Mouse (Mus musculus) MEL (cell line): ENCODE data around the gene Pakap. TPM values are rescaled to one million over a fixed set of nuclear protein-coding genes. Genes with fewer than 3 reads are reported as not detected.

ENCODE experiments used
- DNase-seq: peaks from one replicate; pipeline ENCODE4 v3.0.0; 2011; ENCODE audit warnings: low read depth, low spot score
- H3K27ac ChIP-seq: 2 replicates; pipeline ENCODE4 v1.5.1; 2012; ENCODE audit warnings: low read depth, mild to moderate bottlenecking, control low read depth, low read length, moderate library complexity; ENCODE audit not compliant: control insufficient read depth
- H3K27me3 ChIP-seq, 2 experiments: fragments of 150-350 bp in 1 of 2; sonication (generic) in 1 of 2; 2 replicates each; pipeline ENCODE4 v1.6.1; 2012; ENCODE audit warnings: low read length in 2 of 2, mild to moderate bottlenecking in 2 of 2, improper control_type of control experiment in 1 of 2, moderate library complexity in 1 of 2; ENCODE audit not compliant: insufficient read depth in 2 of 2, control insufficient read depth in 1 of 2
- H3K36me3 ChIP-seq, 2 experiments: 2 replicates each; pipeline ENCODE4 v1.6.1; 2012 to 2014; ENCODE audit warnings: low read length in 2 of 2, improper control_type of control experiment in 1 of 2, inconsistent platforms in 1 of 2, mild to moderate bottlenecking in 1 of 2; ENCODE audit not compliant: insufficient read depth in 2 of 2, control insufficient read depth in 1 of 2
- H3K4me1 ChIP-seq, 2 experiments: fragments of 150-350 bp in 1 of 2; sonication (generic) in 1 of 2; 2 replicates each; pipeline ENCODE4 v1.6.1; 2012; ENCODE audit warnings: low read length in 2 of 2, improper control_type of control experiment in 1 of 2, mild to moderate bottlenecking in 1 of 2; ENCODE audit not compliant: insufficient read depth in 2 of 2, control insufficient read depth in 1 of 2
- H3K4me3 ChIP-seq, 2 experiments: fragments of 150-350 bp in 1 of 2; sonication (generic) in 1 of 2; 2 replicates each; pipeline ENCODE4 v1.5.1; 2012; ENCODE audit warnings: low read depth in 2 of 2, low read length in 2 of 2, mild to moderate bottlenecking in 2 of 2, moderate library complexity in 2 of 2, control low read depth in 1 of 2, improper control_type of control experiment in 1 of 2; ENCODE audit not compliant: control insufficient read depth in 1 of 2, insufficient read depth in 1 of 2
- H3K79me2 ChIP-seq: 2 replicates; pipeline ENCODE4 v1.6.1; 2012; ENCODE audit warnings: mild to moderate bottlenecking, low read length, moderate library complexity; ENCODE audit not compliant: control insufficient read depth, poor library complexity, insufficient read depth
- H3K9ac ChIP-seq: 2 replicates; pipeline ENCODE4 v1.6.1; 2012; ENCODE audit warnings: low read depth, mild to moderate bottlenecking, control low read depth, low read length, moderate library complexity; ENCODE audit not compliant: control insufficient read depth, poor library complexity, severe bottlenecking
- H3K9me3 ChIP-seq: fragments of 150-350 bp; sonication (generic); replicated peaks from 2 replicates; pipeline ENCODE4 v1.6.1; 2012; ENCODE audit warnings: mild to moderate bottlenecking, low read length, improper control_type of control experiment, moderate library complexity; ENCODE audit not compliant: insufficient read depth
- BHLHE40 ChIP-seq: IDR thresholded peaks from 2 replicates; pipeline ENCODE4 v1.6.1; 2012; ENCODE audit warnings: low read depth, mild to moderate bottlenecking, inconsistent platforms, low read length, improper control_type of control experiment, borderline replicate concordance
- CHD1 ChIP-seq: IDR thresholded peaks from 2 replicates; pipeline ENCODE4 v1.6.1; 2012; ENCODE audit warnings: low read depth, mild to moderate bottlenecking, inconsistent platforms, low read length, improper control_type of control experiment
- CHD2 ChIP-seq: IDR thresholded peaks from 2 replicates; pipeline ENCODE4 v1.6.1; 2011; ENCODE audit warnings: low read length, improper control_type of control experiment
- CTCF ChIP-seq, 3 experiments: IDR thresholded peaks in 2 of 3; conservative IDR thresholded peaks in 1 of 3; 2 replicates each; pipeline ENCODE4 v1.5.1; 2011 to 2012; ENCODE audit warnings: low read length in 3 of 3, low read depth in 2 of 3, mild to moderate bottlenecking in 2 of 3, improper control_type of control experiment in 1 of 3, inconsistent platforms in 1 of 3, mixed read lengths in 1 of 3, moderate library complexity in 1 of 3; ENCODE audit not compliant: control insufficient read depth in 1 of 3, insufficient read depth in 1 of 3, poor library complexity in 1 of 3, severe bottlenecking in 1 of 3
- E2F4 ChIP-seq: IDR thresholded peaks from 2 replicates; pipeline ENCODE4 v1.6.1; 2011; ENCODE audit warnings: low read depth, low read length, improper control_type of control experiment, borderline replicate concordance
- GATA1 ChIP-seq: IDR thresholded peaks from 2 replicates; pipeline ENCODE4 v1.6.1; 2011; ENCODE audit warnings: low read depth, low read length, improper control_type of control experiment
- MAFK ChIP-seq: IDR thresholded peaks from 2 replicates; pipeline ENCODE4 v1.6.1; 2011; ENCODE audit warnings: low read depth, mild to moderate bottlenecking, low read length, improper control_type of control experiment, borderline replicate concordance
- MAX ChIP-seq: IDR thresholded peaks from 2 replicates; pipeline ENCODE4 v1.6.1; 2011; ENCODE audit warnings: low read length, improper control_type of control experiment
- NRF1 ChIP-seq: IDR thresholded peaks from 2 replicates; pipeline ENCODE4 v1.6.1; 2014; ENCODE audit warnings: low read depth, mild to moderate bottlenecking, inconsistent platforms, low read length, improper control_type of control experiment, moderate library complexity; ENCODE audit not compliant: poor library complexity, insufficient read depth, severe bottlenecking
- RAD21 ChIP-seq: IDR thresholded peaks from 2 replicates; pipeline ENCODE4 v1.6.1; 2011; ENCODE audit warnings: mild to moderate bottlenecking, low read depth, low read length, improper control_type of control experiment
- SMC3 ChIP-seq: IDR thresholded peaks from 2 replicates; pipeline ENCODE4 v1.6.1; 2011; ENCODE audit warnings: low read depth, low read length, improper control_type of control experiment
- ZC3H11A ChIP-seq: IDR thresholded peaks from 2 replicates; pipeline ENCODE4 v1.6.1; 2012; ENCODE audit warnings: low read depth, mild to moderate bottlenecking, inconsistent platforms, low read length, improper control_type of control experiment
- polyA plus RNA-seq, 2 experiments: library from polyadenylated mRNA; stranded (reverse) in 1 of 2; unstranded in 1 of 2; fragments of >175 nt in 1 of 2; fragments of >200 nt in 1 of 2; gene quantifications; 2 replicates each; pipeline versions ENCODE4 v1.2.1 to v1.2.4; 2012; ENCODE audit warnings: low replicate concordance in 2 of 2, low read depth in 1 of 2; ENCODE audit not compliant: insufficient read length in 2 of 2, insufficient read depth in 1 of 2, missing spikeins in 1 of 2
- total RNA-seq: library from RNA; depleted of rRNA; stranded (reverse); fragments of 300-350 nt; gene quantifications from 2 replicates; pipeline ENCODE4 v1.2.3, GENCODE M21; 2012

Pakap gene
- total and polyA plus RNA-seq, 3 experiments: not detected

DNA sequence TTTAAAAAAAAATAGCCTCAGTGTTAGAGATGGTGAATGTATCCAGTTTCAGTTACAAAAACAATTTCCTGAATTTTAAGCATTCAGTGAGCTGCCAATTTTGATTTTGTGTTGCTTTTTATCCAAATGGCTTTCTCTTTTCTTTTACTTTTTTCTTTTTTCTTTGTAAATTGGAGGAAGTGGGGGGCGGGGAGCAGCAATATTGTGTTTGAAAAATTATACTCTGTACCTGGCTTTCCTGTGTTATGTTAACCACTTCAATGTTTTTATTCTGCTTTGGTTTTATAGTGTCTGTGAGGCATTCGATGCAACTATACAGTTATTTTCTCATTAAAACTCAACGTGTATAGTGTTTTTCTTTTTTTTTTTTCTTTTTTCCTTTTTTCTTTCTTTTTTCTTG is 328.7 kb downstream of the Pakap start:
- H3K27ac ChIP-seq: no peak overlapping the region
- no peaks in the 10 kb centered on the region; a peak in 1 of 4 replicates for H3K36me3 ChIP-seq
- no peak overlapping the region for H3K4me3 ChIP-seq
- TF ChIP-seq CHD1: no peak
- H3K4me1 ChIP-seq: no peaks in the 10 kb centered on the region
- H3K79me2 ChIP-seq: no peaks in the 10 kb centered on the region
- no peak overlapping the region for H3K9ac ChIP-seq
- no peak for DNase-seq
- no peaks in the 10 kb centered on the region; a peak in 1 of 4 replicates for H3K27me3 ChIP-seq
- H3K9me3 ChIP-seq: no peaks in the 10 kb centered on the region

DNA sequence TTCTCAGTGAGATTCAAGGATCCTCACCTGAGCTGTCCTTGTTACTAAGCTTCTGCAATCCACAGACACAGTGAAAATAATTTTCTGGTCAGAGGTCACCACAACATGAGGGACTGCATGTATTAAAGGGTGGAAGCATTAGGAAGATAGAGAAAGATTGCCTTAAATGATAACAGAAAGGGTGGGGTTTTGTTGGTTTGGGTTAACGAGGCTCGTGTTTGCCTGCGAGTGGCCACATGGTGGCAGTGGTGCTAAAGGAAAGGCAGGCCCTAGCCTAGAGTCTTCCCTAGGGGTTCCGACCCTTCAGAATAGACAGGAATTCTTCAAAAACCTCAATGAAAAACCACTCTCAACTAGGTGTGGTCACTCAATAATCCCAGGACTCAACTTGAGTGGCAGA is 333.2 kb downstream of the Pakap start:
- no peak overlapping the region for H3K9ac ChIP-seq
- H3K4me3 ChIP-seq: no peak overlapping the region
- H3K79me2 ChIP-seq: no peaks in the 10 kb centered on the region
- TF ChIP-seq NRF1 (no peak), RAD21 (peak; percentile 91), SMC3 (peak; percentile 78), CTCF (IDR thresholded peaks at IDR 0.05 in 2 of 3, conservative IDR thresholded peaks at IDR 0.05 in 1 of 3; ENCODE audit: control insufficient read depth in 1 of 3, insufficient read depth in 1 of 3, low read depth in 2 of 3, low read length in 3 of 3, poor library complexity in 1 of 3, severe bottlenecking in 1 of 3) (peak; percentile 71 to 89 (median 87)), GATA1 (peak; percentile 80), MAFK (no peak), ZC3H11A (peak; percentile 66)
- 0 out of 4 replicates have a peak, but pooled peaks cover 0 to 3% of the 10 kb centered on the region in 2 experiments for H3K4me1 ChIP-seq
- no peaks in the 10 kb centered on the region; a peak in 1 of 4 replicates for H3K36me3 ChIP-seq
- DNase-seq: peak; percentile 52
- H3K27me3 ChIP-seq: no peaks in the 10 kb centered on the region
- H3K27ac ChIP-seq: no peak overlapping the region
- H3K9me3 ChIP-seq: no peaks in the 10 kb centered on the region

GRCm38 (mm10) chr4:57902619-57903018 is 334.6 kb downstream of the Pakap start:
- DNase-seq: peak; percentile 39
- no peak overlapping the region for H3K27ac ChIP-seq
- no peak overlapping the region for H3K4me3 ChIP-seq
- no peaks in the 10 kb centered on the region; a peak in 1 of 4 replicates for H3K36me3 ChIP-seq
- TF ChIP-seq CHD2 (no peak), BHLHE40 (no peak), MAX (no peak), E2F4 (no peak)
- H3K4me1 ChIP-seq: 0 out of 4 replicates have a peak, but pooled peaks cover 0 to 3% of the 10 kb centered on the region in 2 experiments
- no peaks in the 10 kb centered on the region for H3K9me3 ChIP-seq
- H3K9ac ChIP-seq: no peak overlapping the region
- no peaks in the 10 kb centered on the region for H3K79me2 ChIP-seq
- peaks cover 2 to 7% of the 10 kb centered on the region in 2 experiments; a peak in 3 of 4 replicates for H3K27me3 ChIP-seq
